Mouse (Mus musculus): ENCODE results near the gene Utp11. TPM values are rescaled to one million over a fixed set of nuclear protein-coding genes. Genes with fewer than 3 reads are reported as not detected.

Gene Utp11
- total RNA-seq, 2 experiments from 2014 or later, result 30.0 to 40.6 TPM

DNA sequence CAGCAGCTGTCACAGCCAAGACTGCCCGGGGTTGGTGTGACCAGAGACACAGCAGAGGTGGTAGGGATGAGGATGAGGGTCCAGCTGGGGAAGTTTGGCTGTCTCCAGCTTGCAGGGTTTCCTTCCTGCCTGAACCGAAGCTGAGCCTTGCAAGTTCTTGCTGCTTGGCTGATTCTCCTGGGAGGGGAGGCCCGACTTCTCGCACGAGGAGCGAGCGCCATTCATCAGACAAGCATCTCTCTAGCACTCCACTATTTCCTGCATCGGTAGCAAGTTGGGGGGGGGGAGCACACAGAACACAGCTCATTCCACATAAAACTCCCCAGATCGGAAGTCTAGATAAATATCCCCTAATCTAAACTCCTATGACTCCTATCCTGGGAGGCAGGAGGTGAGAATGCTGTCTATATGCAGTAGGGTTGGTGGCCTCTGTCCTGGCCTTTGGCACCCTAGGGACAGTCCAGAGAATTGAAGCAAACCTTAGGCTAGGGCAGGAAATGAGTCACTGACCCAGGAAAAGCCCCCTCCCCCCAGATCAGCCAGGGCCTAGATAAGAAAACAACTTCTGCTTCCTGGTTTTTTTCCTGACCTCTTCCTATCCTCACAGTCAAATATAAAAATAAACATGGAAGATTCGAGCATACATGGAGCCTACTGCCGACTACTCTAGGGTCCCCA, 11.5 kb upstream of the Utp11 start:
- peak; percentile 40 to 70 for DNase-seq

DNA sequence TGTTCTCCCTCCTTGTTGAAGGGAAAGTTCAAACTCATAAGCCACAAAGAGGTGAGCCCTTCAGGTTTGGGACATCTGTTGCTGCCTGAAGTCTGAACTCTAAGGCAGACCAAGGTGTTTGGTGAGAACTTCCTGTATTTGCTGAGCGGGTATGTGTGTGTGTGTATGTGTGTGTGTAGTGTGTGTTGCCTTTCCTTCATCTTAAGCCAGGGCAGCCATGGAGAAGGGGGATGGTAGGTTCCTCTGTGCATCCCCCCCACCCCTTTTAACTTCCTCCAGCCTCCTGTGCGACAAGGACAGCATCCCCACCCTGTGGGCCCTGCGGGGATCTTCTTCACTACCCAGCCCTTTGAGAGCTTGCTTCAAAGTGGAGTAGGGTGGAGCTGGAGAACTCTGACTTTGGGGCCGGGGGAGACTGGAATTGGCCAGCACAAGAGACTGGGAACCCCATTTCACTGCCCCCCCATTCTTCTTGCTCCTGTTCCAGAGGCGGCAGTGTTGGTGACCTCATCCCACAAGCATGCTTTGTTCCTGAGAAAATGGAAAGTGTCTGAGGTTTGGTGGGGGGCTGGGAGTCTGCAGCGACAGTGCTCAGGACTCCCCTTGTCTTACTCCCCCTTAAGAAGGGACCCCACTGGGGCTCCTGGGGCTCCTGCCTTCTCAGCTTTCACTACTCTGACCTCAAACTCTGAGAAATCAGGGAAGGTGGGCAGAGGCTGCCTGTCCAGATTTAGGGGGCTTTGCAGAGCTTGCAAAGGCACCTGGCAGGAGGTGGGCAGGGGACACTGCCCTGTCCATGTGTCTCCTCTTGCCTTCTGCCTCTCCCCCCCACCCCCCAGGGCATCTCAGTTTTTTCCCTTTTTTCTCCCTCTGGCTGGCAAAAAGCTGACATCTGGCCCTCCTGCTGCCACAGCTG, 10.7 kb upstream of the Utp11 start:
- peak; percentile 44 to 66 for DNase-seq

DNA sequence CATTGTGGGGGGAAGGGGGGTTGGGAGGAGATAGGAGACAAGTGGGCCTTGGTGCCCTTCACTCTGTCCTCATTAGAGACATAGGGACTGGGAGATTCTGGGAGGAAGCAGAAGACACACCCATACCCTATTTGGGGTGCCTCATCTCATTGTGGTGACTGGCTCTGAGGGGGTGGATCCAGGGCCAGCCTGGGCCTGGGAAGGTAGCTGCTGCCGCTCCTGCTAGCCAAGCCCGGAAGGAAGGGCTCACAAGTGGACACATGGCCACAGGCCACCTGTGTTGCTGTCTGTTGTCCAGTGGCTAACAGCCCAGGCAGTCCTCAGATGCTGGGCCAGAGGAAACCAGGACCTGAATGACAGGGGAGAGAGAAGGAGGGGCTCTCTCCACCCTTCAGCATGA, 10.0 kb upstream of the Utp11 start:
- no peak for DNase-seq

DNA sequence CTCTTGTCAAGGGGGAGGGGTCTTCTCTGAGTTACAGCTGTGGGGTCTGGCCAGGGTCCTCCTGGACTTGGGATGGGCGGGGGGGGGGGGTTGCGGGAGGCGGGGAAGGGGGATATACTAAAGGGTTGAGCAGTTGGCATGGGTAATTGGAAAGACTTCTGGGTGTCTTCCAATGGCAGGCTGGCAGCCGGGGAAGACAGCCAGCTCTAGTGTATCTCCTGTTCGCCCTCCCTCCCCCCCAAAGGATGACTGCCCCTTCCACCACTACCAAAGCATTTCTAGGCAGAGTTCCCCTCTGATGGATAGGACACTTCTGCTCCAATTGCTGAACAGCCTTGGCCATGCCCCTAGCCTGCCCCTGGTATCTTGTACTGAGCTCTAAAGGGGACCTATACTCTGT, 8.5 kb upstream of the Utp11 start:
- no peak for DNase-seq

- DNase-seq, result no peak
Observed at GRCm38 (mm10) chr4:124701052-124701845, 7.8 kb upstream of the Utp11 start.

- peak; percentile 68 to 87 for DNase-seq
Observed at GRCm38 (mm10) chr4:124700248-124700971, 7.0 kb upstream of the Utp11 start, which contains the start of gene Fhl3. Gene Fhl3, plus strand, starts transcription at chr4:124700701.

DNA sequence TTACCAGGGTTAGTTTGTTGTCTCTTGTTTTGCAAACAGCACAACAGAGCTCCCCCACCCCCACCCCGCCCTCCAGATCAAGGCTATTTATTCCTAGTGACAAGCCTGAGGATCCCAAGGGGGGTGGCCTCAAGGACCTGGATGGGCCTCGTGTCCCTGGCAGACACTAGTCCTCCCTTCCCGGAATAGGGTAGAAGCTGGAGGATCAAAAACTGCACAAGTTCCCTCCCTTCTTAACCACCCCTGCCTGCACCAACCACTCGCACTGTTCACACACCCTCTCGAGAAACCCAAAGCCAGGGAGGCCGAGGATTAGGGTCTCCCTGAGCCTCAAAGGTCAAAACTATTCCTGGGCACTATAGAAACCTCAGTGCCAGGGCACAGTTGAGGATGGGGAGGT, 6.4 kb upstream of the Utp11 start:
- DNase-seq, result no peak

DNA sequence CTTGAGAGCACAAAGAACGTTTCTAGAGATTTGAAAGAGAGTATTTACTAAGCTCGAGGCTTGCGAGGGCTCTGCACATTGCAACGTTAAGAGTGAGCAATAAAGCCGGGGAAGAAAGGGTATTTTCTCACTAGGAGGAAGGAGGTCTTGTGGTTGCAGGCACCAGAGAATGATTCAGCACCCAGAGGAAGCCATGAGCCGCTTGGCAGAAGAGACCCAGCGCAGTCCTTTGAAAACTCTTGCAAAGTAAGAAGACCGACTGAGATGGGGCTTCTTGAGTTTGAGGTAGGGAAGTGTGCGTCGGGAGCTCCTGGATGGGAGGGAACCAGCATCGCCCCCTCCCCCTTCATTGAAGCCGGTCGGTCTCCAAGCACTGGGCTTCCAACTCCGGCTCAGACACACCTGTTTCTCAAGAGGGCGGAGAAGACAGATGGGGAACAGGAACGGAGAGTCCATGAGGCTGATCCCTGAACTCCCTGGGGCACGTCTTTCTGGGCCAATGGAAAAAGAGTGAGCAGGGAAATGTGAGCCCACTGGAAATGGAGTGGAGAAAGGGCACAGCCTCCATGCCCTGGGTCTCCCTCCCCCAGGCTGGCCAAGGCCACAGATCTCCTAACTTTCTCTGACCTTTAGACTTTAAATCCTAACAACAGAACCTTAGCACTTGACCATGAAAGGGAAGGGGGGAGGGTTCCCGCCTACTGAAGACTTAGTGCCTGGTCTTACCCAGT, 2.6 kb upstream of the Utp11 start:
- no peak for DNase-seq

DNA sequence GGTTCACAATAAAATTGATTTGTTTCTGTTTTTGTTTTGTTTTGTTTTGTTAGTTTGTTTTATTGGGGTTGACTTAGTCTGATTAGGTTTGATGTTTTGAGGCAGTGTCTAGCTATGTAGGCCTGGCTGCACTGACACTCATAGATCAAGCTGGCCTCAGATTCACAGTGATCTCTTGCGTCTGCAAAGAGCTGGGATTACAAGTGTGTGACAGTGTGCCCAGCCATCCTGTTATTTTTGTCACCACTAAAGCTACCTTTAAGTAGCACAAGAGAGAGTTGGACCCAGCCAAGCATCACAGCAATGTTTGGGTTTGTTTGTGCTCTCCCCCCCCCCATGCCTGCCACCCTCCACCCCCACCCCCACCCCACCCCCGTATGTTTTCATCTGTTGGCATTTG, 1.2 kb upstream of the Utp11 start:
- DNase-seq, result no peak

GRCm38 (mm10) chr4:124692416-124692861, 961 bp downstream of the Utp11 start:
- no peak for DNase-seq

DNA sequence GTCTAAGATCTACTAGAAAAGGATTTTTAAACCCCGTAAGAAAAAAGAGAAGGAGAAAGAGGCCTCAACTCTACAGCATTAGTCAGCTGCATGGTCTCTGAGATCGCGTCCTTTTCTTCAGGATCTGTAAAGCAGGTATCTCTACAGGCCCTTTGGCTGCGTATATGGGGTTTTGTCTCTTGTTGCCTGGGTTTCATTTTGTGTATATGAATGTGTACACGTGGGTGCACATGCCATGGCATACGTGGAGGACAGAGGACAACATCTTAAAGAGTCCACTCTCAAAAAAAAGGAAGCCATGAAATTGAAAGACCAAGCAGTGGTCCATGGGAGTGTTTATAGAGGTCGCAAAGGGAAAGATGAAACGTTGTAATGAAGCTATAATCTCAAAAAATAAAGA, 1.9 kb downstream of the Utp11 start:
- no peak for DNase-seq

- DNase-seq, result peak; percentile 43 to 60
Observed at GRCm38 (mm10) chr4:124685897-124686402, 7.5 kb downstream of the Utp11 start.

DNA sequence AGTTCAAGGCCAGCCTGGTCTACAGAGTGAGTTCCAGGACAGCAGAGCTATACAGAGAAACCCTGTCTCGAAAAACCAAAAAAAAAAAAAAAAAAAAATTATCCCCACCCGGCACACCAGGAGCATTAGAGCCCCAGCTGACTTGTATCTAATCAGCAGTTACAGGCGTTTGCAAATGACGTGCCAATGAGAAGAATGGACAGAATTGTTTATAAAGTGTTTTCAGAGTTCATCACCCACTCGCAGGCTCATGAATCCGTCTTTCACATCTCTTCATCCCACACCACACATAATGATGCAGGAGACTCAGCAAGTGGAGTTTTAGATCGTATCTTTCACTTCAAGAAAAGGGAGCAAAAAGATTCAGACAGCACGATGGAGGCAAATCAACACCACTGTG, 7.9 kb downstream of the Utp11 start:
- DNase-seq, result no peak

DNA sequence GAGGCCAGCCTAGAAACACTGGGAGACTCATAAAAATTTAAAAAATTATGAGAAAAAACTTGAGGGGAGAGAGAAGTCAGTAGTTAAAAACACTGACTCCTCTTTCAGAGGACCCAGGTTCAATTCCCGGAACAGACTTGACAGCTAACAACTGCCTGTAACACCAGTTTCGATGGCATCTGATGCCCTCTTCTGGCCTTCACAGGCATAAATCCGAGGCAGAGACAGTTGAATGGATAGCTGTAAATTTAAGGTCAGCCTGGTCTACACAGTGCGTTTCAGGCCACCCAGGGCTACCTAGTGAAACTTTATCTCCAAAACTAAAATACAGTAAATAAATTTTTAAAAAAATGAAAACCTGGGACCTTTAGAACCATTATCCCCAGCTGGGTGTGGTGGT, 8.4 kb downstream of the Utp11 start:
- DNase-seq, result no peak

DNA sequence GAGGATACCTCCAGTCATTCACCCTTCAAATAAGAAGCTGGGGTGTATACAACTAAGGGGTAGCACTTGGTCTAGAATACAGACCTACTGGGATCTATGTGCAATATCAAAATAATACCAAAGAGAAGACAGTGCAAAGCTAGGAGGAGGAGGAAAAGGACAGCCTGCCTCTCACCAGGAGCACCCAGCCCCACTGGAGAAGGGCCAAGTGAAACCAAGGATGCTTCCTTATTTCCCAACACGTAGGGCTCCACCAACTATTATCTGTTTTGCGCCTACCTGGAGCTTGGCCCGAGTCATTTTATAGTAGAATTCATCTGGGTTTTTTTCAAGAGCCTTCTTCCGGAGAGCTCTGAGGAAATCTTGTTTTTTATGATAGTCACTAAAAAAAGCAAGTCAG, 9.9 kb downstream of the Utp11 start:
- DNase-seq, result no peak

DNA sequence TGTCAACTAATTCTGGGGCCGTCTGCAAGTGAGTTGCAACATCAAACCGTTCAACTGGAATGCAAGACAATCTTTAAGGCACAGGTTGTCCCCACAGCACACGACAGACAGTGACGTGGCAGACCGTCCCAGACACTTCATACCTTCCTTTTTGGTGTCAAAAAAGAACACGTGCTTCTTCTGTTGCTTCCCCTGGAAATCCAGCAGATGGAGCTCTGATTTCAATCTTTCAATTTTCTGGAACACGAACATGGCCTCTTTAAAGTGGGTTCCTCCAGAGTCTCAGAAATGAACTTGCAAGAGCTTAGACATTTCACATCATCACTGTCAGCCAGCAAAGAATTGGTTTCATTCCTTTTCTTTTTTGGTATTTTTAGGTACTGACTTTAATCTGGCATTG, 11.1 kb downstream of the Utp11 start:
- DNase-seq, result no peak

GRCm38 (mm10) chr4:124675958-124676357, 17.4 kb downstream of the Utp11 start:
- DNase-seq, result no peak

DNA sequence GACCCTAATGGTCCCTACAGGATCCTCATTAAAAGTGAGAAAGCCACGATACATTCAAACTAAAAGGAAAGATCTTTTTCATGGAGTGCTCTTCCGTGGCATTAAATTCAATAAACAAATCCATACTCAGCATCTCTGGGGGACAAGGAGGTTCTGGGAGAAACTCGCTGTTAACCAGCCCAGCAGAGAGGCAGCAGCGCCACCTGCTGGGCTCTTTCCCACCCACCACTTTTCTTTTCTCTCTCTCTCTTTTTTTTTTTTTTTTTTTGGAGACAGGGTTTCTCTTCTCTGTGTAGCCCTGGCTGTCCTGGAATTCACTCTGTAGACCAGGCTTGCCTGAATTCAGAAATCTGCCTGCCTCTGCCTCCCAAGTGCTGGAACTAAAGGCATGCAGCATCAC, 18.4 kb downstream of the Utp11 start:
- DNase-seq, result peak; percentile 53 to 75

DNA sequence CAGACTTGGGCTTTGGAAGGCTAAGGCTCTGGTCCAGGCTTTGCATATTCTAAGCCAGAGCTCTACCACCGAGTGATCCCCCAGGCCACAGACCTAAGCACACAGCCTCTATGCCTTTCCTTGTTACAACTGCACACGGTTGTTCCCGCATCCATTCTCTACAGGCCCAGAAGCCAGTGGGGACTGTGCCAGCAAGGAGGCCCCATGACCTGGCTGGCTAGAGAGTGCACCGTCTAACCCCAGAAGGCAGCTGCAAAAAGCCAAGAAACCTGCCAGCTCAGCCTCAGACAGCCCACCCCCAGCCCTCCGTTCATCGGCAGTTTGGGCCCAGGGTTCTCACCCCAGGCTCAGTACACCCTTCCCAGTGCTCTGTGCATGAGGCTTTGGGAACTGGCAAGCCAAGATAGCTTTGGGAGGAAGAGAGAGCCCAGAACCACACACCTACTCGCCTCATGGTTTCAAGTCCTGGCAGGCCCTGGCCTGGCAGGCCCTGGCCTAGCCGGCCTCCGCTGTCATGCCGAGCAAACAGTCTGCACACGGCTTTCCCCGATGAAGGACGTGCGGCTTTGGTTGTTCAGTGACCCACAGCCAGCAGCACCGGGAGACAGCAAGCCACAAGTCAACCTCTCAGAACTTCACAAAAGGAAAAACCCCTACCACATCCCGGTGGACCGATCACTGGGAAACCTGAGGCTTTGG, 18.9 kb downstream of the Utp11 start:
- no peak for DNase-seq

Data from adrenal gland, postnatal 36 days (tissue).